Mouse (Mus musculus) cerebellum, adult 8-10 months (tissue): ENCODE measurements around the gene Ssna1.

Source experiments
- DNase-seq: peaks from one replicate; pipeline ENCODE4 v3.0.0; 2022

Gene Ssna1

GRCm38 (mm10) chr2:25289651-25290050 lies 17.4 kb upstream of the Ssna1 start, which contains the start of gene Lrrc26:
TSS of gene Lrrc26 (plus strand) at chr2:25289915.
- no peak for DNase-seq

- DNase-seq, result no peak
Observed at GRCm38 (mm10) chr2:25288734-25289345, 16.6 kb upstream of the Ssna1 start.

- no peak for DNase-seq
Observed at GRCm38 (mm10) chr2:25287927-25288649, 15.8 kb upstream of the Ssna1 start, which contains the start of gene Tmem210. TSS of gene Tmem210 (plus strand) at chr2:25288145.

- peak; percentile 62 for DNase-seq
Observed at GRCm38 (mm10) chr2:25286837-25287636, 14.8 kb upstream of the Ssna1 start.

GRCm38 (mm10) chr2:25286314-25286713 lies 14.1 kb upstream of the Ssna1 start:
- DNase-seq, result no peak

- no peak for DNase-seq
Observed at GRCm38 (mm10) chr2:25285551-25285950, 13.3 kb upstream of the Ssna1 start.

GRCm38 (mm10) chr2:25278928-25279882 lies 7.0 kb upstream of the Ssna1 start:
- peak; percentile 88 for DNase-seq

GRCm38 (mm10) chr2:25273010-25273409 lies 772 bp upstream of the Ssna1 start:
- DNase-seq, result no peak

GRCm38 (mm10) chr2:25272515-25272914 lies 277 bp upstream of the Ssna1 start:
- no peak for DNase-seq

GRCm38 (mm10) chr2:25267746-25268309 lies 4.4 kb downstream of the Ssna1 start:
- DNase-seq, result no peak

GRCm38 (mm10) chr2:25267241-25267640 lies 5.0 kb downstream of the Ssna1 start:
- no peak for DNase-seq

GRCm38 (mm10) chr2:25266720-25267119 lies 5.5 kb downstream of the Ssna1 start:
- DNase-seq, result peak; percentile 80

GRCm38 (mm10) chr2:25265897-25266656 lies 6.2 kb downstream of the Ssna1 start:
- DNase-seq, result peak; percentile 96

- peak; percentile 87 for DNase-seq
Observed at GRCm38 (mm10) chr2:25264851-25265250, 7.4 kb downstream of the Ssna1 start.

GRCm38 (mm10) chr2:25264286-25264660 lies 8.0 kb downstream of the Ssna1 start:
- DNase-seq, result no peak

GRCm38 (mm10) chr2:25263623-25264285 lies 8.5 kb downstream of the Ssna1 start:
- peak; percentile 49 for DNase-seq

- peak; percentile 82 for DNase-seq
Observed at GRCm38 (mm10) chr2:25262795-25263622, 9.2 kb downstream of the Ssna1 start.

- DNase-seq, result peak; percentile 95
Observed at GRCm38 (mm10) chr2:25262291-25262767, 9.9 kb downstream of the Ssna1 start, which contains the start of gene Tprn. TSS of gene Tprn (plus strand) at chr2:25262618.

- no peak for DNase-seq
Observed at GRCm38 (mm10) chr2:25261870-25262269, 10.4 kb downstream of the Ssna1 start.
